In genomic region chr6:145139776-145140475, GRCm38 (mm10) we compare ENCODE assay signal across 19 mouse cellular contexts. TPM values are rescaled to one million over a fixed set of nuclear protein-coding genes. Genes with fewer than 3 reads are reported as not detected.
A peak's percentile ranks its signal among the peaks of the same experiment; 100 is the strongest.
DNase-seq lines count a peak whose midpoint lies in the region; ATAC-seq and TF ChIP-seq lines count a peak whose summit lies in the region.
"Had no signal": no experiment of that assay in that cellular context is flagged by ENCODE, and none has a peak within 500 bp of the region (broad histone marks: within the 10 kb centered on the region; RNA-seq: fewer than 3 reads in every experiment).

No protein-coding gene starts in this region.

- no peaks in the 10 kb centered on the region for H3K27me3 ChIP-seq in midbrain, embryonic 11.5 days (ENCODE audit: control insufficient read depth, insufficient read depth, low read length)
- H3K27me3 ChIP-seq in midbrain, embryonic 10.5 days (ENCODE audit: low read depth, poor library complexity, severe bottlenecking): no peaks in the 10 kb centered on the region
- no peaks in the 10 kb centered on the region for H3K27me3 ChIP-seq in hindbrain, embryonic 14.5 days (ENCODE audit: control insufficient read depth, insufficient read depth, low read length)
- H3K27me3 ChIP-seq: neural tube, embryonic 12.5 days had no signal

- intact Hi-C loops in gastrocnemius, adult 2 months (cut with DNase I): no loop called here

- no peak for ATAC-seq in midbrain, embryonic 11.5 days (ENCODE audit: low FRiP score)
- ATAC-seq in inflammation-experienced regulatory T-cells, adult 6 months: peak; percentile 72
- peak; percentile 61 for ATAC-seq in neutrophil, adult 5-6 weeks (ENCODE audit: extremely low read depth, insufficient number of reproducible peaks, low FRiP score, poor library complexity, severe bottlenecking)
- no peak for ATAC-seq in hindbrain, embryonic 14.5 days (ENCODE audit: low FRiP score)
- ATAC-seq: hindbrain, embryonic 16.5 days had no signal

- no peak overlapping the region for H3K9ac ChIP-seq in midbrain, embryonic 11.5 days (ENCODE audit: low read length)
- no peak overlapping the region for H3K9ac ChIP-seq in hindbrain, embryonic 14.5 days
- H3K9ac ChIP-seq: limb, embryonic 12.5 days; neural tube, embryonic 12.5 days had no signal

- H3K36me3 ChIP-seq in midbrain, embryonic 11.5 days (ENCODE audit: control insufficient read depth, insufficient read depth, low read length): no peaks in the 10 kb centered on the region
- H3K36me3 ChIP-seq in midbrain, embryonic 10.5 days: no peaks in the 10 kb centered on the region
- no peaks in the 10 kb centered on the region for H3K36me3 ChIP-seq in hindbrain, embryonic 14.5 days (replicated peaks; ENCODE audit: control insufficient read depth, insufficient read depth)
- H3K36me3 ChIP-seq: heart, embryonic 10.5 days; limb, embryonic 12.5 days; neural tube, embryonic 12.5 days had no signal

- H3K4me3 ChIP-seq in midbrain, embryonic 11.5 days (ENCODE audit: low read depth, low read length): no peak overlapping the region
- H3K4me3 ChIP-seq in midbrain, embryonic 10.5 days: no peak overlapping the region
- no peak overlapping the region for H3K4me3 ChIP-seq in hindbrain, embryonic 14.5 days (replicated peaks; ENCODE audit: low read length)
- no peak overlapping the region for H3K4me3 ChIP-seq in gastrocnemius, adult 2 months
- H3K4me3 ChIP-seq: heart, embryonic 10.5 days; limb, embryonic 12.5 days; neural tube, embryonic 12.5 days had no signal

- no peak overlapping the region for H3K27ac ChIP-seq in midbrain, embryonic 11.5 days (ENCODE audit: low read depth, low read length)
- no peak overlapping the region for H3K27ac ChIP-seq in midbrain, embryonic 10.5 days (replicated peaks)
- no peak overlapping the region for H3K27ac ChIP-seq in hindbrain, embryonic 14.5 days
- no peak overlapping the region for H3K27ac ChIP-seq in gastrocnemius, adult 2 months
- H3K27ac ChIP-seq: heart, embryonic 10.5 days; limb, embryonic 12.5 days; neural tube, embryonic 12.5 days had no signal

- H3K9me3 ChIP-seq in midbrain, embryonic 11.5 days (ENCODE audit: control insufficient read depth, low read length): no peaks in the 10 kb centered on the region
- no peaks in the 10 kb centered on the region for H3K9me3 ChIP-seq in midbrain, embryonic 10.5 days (replicated peaks)
- H3K9me3 ChIP-seq in hindbrain, embryonic 14.5 days (ENCODE audit: control insufficient read depth, low read length): no peaks in the 10 kb centered on the region
- H3K9me3 ChIP-seq: heart, embryonic 10.5 days; limb, embryonic 12.5 days; neural tube, embryonic 12.5 days had no signal

- no peaks in the 10 kb centered on the region for H3K4me1 ChIP-seq in midbrain, embryonic 11.5 days (ENCODE audit: control insufficient read depth, insufficient read depth, low read length)
- H3K4me1 ChIP-seq in midbrain, embryonic 10.5 days: peaks cover 20% of the 10 kb centered on the region
- no peaks in the 10 kb centered on the region for H3K4me1 ChIP-seq in hindbrain, embryonic 14.5 days (replicated peaks; ENCODE audit: control insufficient read depth, insufficient read depth, low read length)
- H3K4me1 ChIP-seq: limb, embryonic 12.5 days; neural tube, embryonic 12.5 days had no signal

- TF ChIP-seq CTCF in gastrocnemius, adult 2 months (IDR thresholded peaks at IDR 0.05): no peak

- 83% methylated on average over 11 of the region's 11 CpGs for WGBS in midbrain, embryonic 11.5 days
- WGBS in midbrain, embryonic 10.5 days: 87% methylated on average over 11 of the region's 11 CpGs
- 81% methylated on average over 11 of the region's 11 CpGs for WGBS in hindbrain, embryonic 14.5 days

- H3K4me2 ChIP-seq in midbrain, embryonic 11.5 days: no peak overlapping the region
- H3K4me2 ChIP-seq in hindbrain, embryonic 14.5 days (replicated peaks): no peak overlapping the region
- H3K4me2 ChIP-seq: limb, embryonic 12.5 days; neural tube, embryonic 12.5 days had no signal

- DNase-seq in heart, adult 11 months: peak; percentile 75
- DNase-seq in heart, adult 18-20 months: no peak
- DNase-seq in midbrain, embryonic 11.5 days (ENCODE audit: low spot score, missing footprints): peak; percentile 47
- no peak for DNase-seq in midbrain, embryonic 10.5 days (ENCODE audit: low spot score)
- no peak for DNase-seq in hindbrain, embryonic 14.5 days (ENCODE audit: low spot score)
- DNase-seq in gastrocnemius, adult 2 months: no peak
- DNase-seq: cerebellum, adult 9-11 months; gastrocnemius, postnatal 14 days; heart, postnatal 10 days; kidney, adult 2 months; kidney, postnatal 14 days; layer of hippocampus, adult 9-11 months; thymus, adult 18-20 months had no signal

RNA-seq across cellular contexts. Expression of gene Lrmp, which starts 24.5 kb away (rescaled TPM):
- total RNA-seq in heart, adult 18-20 months (2021): 1 to 10 TPM; 1.3 to 4.2 TPM
- 1.4 and 1.9 TPM in 2 replicates for polyA plus RNA-seq in midbrain, embryonic 11.5 days (2014; fragmentation: Nextera tagmentation; extraction: Ambion mirVana)
- polyA plus RNA-seq in midbrain, embryonic 10.5 days (2016; fragmentation: Nextera tagmentation; extraction: Ambion mirVana): 1.7 and 2.6 TPM in 2 replicates
- polyA plus RNA-seq in inflammation-experienced regulatory T-cells, adult 6 months (2017; shearing (Covaris generic)): 100 to 1,000 TPM; 106 to 181 (median 125) TPM
- total RNA-seq in neutrophil, adult 5-6 weeks (2017): 261 and 300 TPM in 2 replicates
- 0.78 and 1.0 TPM in 2 replicates for polyA plus RNA-seq in hindbrain, embryonic 14.5 days (2014; fragmentation: Nextera tagmentation; extraction: Ambion mirVana)
- under 1 TPM; 0.31 to 0.61 TPM for total RNA-seq in gastrocnemius, adult 2 months (2021)

Comparison
In these comparisons a context has a peak if more than half of its experiments do, and no peak if none do; other contexts are left out.
1. DNase-seq: peak in heart, adult 11 months (single experiment) and midbrain, embryonic 11.5 days (single experiment); none in heart, adult 18-20 months (0 of 2), midbrain, embryonic 10.5 days (single experiment), hindbrain, embryonic 14.5 days (single experiment) and gastrocnemius, adult 2 months (single experiment).
2. ATAC-seq: peak in inflammation-experienced regulatory T-cells, adult 6 months (single experiment) and neutrophil, adult 5-6 weeks (single experiment); none in midbrain, embryonic 11.5 days (single experiment) and hindbrain, embryonic 14.5 days (single experiment).
3. RNA of gene Lrmp, which starts 24.5 kb away (polyA plus RNA-seq): 106 to 181 TPM in inflammation-experienced regulatory T-cells, adult 6 months; 1.7 to 2.6 TPM in midbrain, embryonic 10.5 days, 1.4 to 1.9 TPM in midbrain, embryonic 11.5 days and 0.78 to 1.0 TPM in hindbrain, embryonic 14.5 days; every median in the first group is over 10 times any median in the second.